Mouse (Mus musculus): ENCODE data around the gene Ece2. TPM values are rescaled to one million over a fixed set of nuclear protein-coding genes. Genes with fewer than 3 reads are reported as not detected.

Gene Ece2
- polyA plus RNA-seq, 1 experiment from 2014 or later, result 0.89 TPM

DNA sequence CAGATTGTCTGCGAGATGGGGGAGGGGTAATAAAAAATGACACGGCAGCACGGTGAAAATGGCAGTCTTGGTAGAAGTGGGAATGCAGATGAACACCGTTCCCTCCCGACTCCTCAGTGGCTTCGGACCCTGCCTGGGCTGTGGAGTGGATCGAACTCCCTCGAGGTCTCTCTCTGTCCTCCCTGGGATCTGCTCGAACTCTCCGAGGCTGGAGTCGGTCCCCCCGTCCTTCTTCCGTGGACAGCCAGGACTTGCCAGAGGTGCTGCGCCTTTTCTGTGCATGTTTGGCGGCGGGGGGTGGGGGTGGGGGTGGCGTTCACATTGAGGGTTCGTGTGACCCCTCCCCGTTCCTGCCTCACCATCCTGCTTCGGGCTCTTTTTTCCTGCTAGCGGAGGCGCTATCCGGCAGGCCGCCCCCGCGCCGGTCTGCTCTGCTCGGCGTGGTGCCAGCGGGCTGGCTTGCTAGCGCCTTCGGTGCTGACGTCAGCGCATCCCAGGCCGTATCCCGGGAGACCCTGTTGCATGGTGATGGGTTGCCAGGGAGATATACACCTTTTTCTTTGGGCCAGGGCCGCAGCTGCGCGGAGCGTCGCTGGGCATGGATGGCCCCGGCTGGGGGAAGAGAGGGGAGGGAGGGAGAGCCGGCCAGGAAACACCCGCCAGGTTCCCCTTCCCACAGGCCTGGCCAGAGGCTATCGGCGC lies 66.1 kb downstream of the Ece2 start:
- Histone ChIP-seq H3K9ac (ENCODE audit: low read length) (peak overlapping the region; percentile 38), H3K4me3 (ENCODE audit: low read depth, low read length) (peak overlapping the region; percentile 39), H3K27ac (replicated peaks) (peak overlapping the region; percentile 79), H3K4me2 (replicated peaks; ENCODE audit: low read depth) (peak overlapping the region; percentile 54), H3K4me1 (replicated peaks; ENCODE audit: control insufficient read depth, insufficient read depth) (no peaks in the 10 kb centered on the region; the same call in 1 of the 2 replicates), H3K36me3 (ENCODE audit: control insufficient read depth, insufficient read depth, low read length) (no peaks in the 10 kb centered on the region), H3K27me3 (ENCODE audit: control insufficient read depth, insufficient read depth, low read length) (no peaks in the 10 kb centered on the region), H3K9me3 (ENCODE audit: control insufficient read depth, low read length) (no peaks in the 10 kb centered on the region)
- ATAC-seq (ENCODE audit: low FRiP score, low TSS enrichment) (peak; percentile 72), DNase-seq (ENCODE audit: low spot score) (peak; percentile 83)
- 6% methylated on average over 46 of the region's 46 CpGs for WGBS
- no peak for TF ChIP-seq CTCF (IDR thresholded peaks at IDR 0.05; ENCODE audit: low read depth)
- no peak for TF ChIP-seq EP300 (optimal IDR thresholded peaks at IDR 0.05)

MicroRNA genes within 50 kb of the gene (microRNA counts, 519-probe panel; counts per million panel counts)
- microRNA mmu-miR-1224, result 3,467 counts per million, percentile 17 among the panel's probes with 10 or more counts

Small RNAs within 50 kb of the gene (microRNA-seq; reads per million reads assigned to microRNA genes)
- 9.0 reads per million, percentile 14 among the genes with 10 or more reads in this experiment for gene Mir1224

Other genes starting within 250 kb of the Ece2 start
- gene Abcc5, start 203.4 kb upstream of the Ece2 start, polyA plus RNA-seq (2015; fragmentation: Nextera tagmentation; extraction: Ambion mirVana), result 15.9 and 19.3 TPM in 2 replicates
- 58.2 and 58.7 TPM in 2 replicates for gene Eif2b5, start 131.0 kb upstream of the Ece2 start, polyA plus RNA-seq (2015; fragmentation: Nextera tagmentation; extraction: Ambion mirVana)
- gene Dvl3, start 112.8 kb upstream of the Ece2 start, polyA plus RNA-seq (2015; fragmentation: Nextera tagmentation; extraction: Ambion mirVana), result 8.7 and 10.0 TPM in 2 replicates
- gene Ap2m1, start 94.3 kb upstream of the Ece2 start, polyA plus RNA-seq (2015; fragmentation: Nextera tagmentation; extraction: Ambion mirVana), result 332 and 349 TPM in 2 replicates
- gene Abcf3, start 81.3 kb upstream of the Ece2 start, polyA plus RNA-seq (2015; fragmentation: Nextera tagmentation; extraction: Ambion mirVana), result 31.0 and 33.0 TPM in 2 replicates
- gene Vwa5b2, start 40.4 kb upstream of the Ece2 start, polyA plus RNA-seq (2015; fragmentation: Nextera tagmentation; extraction: Ambion mirVana), result 1.3 and 2.1 TPM in 2 replicates
- 19.2 and 21.4 TPM in 2 replicates for gene Eef1akmt4, start 18.2 kb upstream of the Ece2 start, polyA plus RNA-seq (2015; fragmentation: Nextera tagmentation; extraction: Ambion mirVana)
- not detected in 2 replicates for gene Gm49333, start 18.2 kb upstream of the Ece2 start, polyA plus RNA-seq (2015; fragmentation: Nextera tagmentation; extraction: Ambion mirVana)
- 24.5 and 25.8 TPM in 2 replicates for gene Alg3, start 18.1 kb upstream of the Ece2 start, polyA plus RNA-seq (2015; fragmentation: Nextera tagmentation; extraction: Ambion mirVana)
- gene Camk2n2, start 8.5 kb upstream of the Ece2 start, polyA plus RNA-seq (2015; fragmentation: Nextera tagmentation; extraction: Ambion mirVana), result 0.74 and 1.2 TPM in 2 replicates
- gene Psmd2, start 21.8 kb downstream of the Ece2 start, polyA plus RNA-seq (2015; fragmentation: Nextera tagmentation; extraction: Ambion mirVana), result 172 and 177 TPM in 2 replicates
- gene Eif4g1, start 38.5 kb downstream of the Ece2 start, polyA plus RNA-seq (2015; fragmentation: Nextera tagmentation; extraction: Ambion mirVana), result 83.8 and 86.1 TPM in 2 replicates
- 6.7 and 7.0 TPM in 2 replicates for gene Fam131a, start 63.4 kb downstream of the Ece2 start, polyA plus RNA-seq (2015; fragmentation: Nextera tagmentation; extraction: Ambion mirVana)
- gene Polr2h, start 87.8 kb downstream of the Ece2 start, polyA plus RNA-seq (2015; fragmentation: Nextera tagmentation; extraction: Ambion mirVana), result 59.5 and 60.4 TPM in 2 replicates
- gene Clcn2, start 87.9 kb downstream of the Ece2 start, polyA plus RNA-seq (2015; fragmentation: Nextera tagmentation; extraction: Ambion mirVana), result 8.4 and 10.7 TPM in 2 replicates
- gene Chrd, start 103.3 kb downstream of the Ece2 start, polyA plus RNA-seq (2015; fragmentation: Nextera tagmentation; extraction: Ambion mirVana), result 2.9 and 3.9 TPM in 2 replicates
- gene Thpo, start 104.7 kb downstream of the Ece2 start, polyA plus RNA-seq (2015; fragmentation: Nextera tagmentation; extraction: Ambion mirVana), result 0.40 and 0.42 TPM in 2 replicates